Mouse (Mus musculus) CH12F3 (cell line): Measurements from ENCODE around the gene Ptpn14.

Source experiments
- in situ Hi-C: fragments of 300-500 bp; cut with MboI; formaldehyde crosslinking; loops from 2 replicates; pipeline ENCODE4 v1.14.3; 2020; ENCODE audit warnings: low sequenced_read_pairs

Gene Ptpn14

DNA sequence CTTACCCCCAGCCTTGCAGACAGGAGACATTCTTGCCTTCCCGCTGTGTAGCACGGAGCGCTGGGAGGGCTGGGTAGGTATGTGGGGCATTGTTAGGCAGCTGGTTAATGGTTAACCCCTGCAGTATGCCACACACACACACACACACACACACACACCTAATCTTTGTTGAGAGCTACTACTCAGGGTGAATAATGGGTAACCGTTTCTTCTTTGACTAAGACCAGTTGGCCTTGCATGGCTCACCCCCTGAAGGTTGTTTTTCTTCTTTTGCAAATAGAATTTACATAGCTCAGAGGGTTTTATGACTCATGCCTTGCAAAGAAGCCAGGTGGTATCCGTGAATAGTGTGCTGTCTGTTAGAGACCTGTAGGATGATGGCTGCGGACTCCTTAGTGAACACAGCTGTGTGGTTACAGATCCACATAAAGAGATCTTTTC, 33.5 kb downstream of the Ptpn14 start:
- in situ Hi-C loops, result no loop called here

DNA sequence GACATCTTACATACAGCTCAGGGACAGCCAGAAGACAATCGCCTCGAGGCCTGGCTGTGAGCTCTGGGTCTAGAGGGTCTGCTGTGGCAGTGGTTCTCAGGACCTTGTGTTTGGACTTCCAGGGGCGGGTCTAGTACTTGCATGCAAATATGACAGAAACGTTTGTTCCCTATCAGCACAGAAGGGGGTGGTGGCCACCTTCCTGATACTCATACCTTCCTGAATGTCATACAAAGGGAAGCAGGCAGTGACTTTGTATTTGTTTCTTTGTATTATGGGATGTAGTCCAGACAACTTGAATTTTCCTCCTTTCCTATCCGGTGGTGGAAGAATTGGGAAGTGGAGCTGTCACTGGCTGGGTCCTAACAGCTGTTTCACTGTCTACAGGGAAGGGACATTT, 36.2 kb downstream of the Ptpn14 start:
- in situ Hi-C loops, result no loop called here

DNA sequence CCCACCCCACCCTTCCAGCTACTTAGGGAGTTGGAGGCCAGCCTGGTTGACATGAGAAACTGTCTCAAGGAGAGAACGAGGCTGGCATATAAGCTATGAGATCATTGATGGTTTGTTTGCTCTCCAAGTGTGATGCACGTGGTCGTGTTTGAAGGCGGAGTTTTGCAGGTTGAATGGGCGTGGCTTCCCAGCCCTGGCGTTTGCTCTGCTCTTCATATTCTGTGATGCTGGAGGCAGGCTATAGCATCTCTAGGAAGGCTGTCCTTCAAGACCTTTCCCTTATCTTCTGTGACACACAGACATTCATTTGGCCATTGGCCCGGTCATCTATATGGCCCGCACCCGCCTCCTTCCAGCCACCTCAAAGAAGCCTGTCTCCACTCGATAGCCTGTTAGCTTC, 39.1 kb downstream of the Ptpn14 start:
- in situ Hi-C loops, result no loop called here

- in situ Hi-C loops, result no loop called here
Observed at GRCm38 (mm10) chr1:189767910-189768309, 39.8 kb downstream of the Ptpn14 start.

- in situ Hi-C loops, result no loop called here
Observed at GRCm38 (mm10) chr1:189770516-189770915, 42.4 kb downstream of the Ptpn14 start.

DNA sequence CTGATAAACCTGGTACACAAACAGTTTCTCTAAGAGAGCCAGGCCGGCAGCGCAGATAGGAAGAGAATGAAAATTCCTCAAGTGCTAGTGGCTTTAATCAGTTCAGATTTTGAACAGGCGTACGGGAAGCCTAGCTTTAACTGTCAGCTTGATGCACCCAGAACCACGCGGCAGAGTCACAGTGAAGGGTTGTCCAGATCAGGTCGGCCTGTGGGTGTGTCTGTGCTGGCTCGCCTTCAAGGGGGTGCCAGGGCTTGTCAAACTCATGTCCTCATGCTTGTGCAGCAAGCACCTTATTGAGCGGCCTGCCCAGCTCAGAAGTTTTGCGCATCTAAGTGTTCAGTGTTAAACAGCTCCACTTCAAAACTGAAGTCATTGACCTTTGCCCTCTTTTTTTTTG, 44.6 kb downstream of the Ptpn14 start:
- in situ Hi-C loops, result no loop called here

- in situ Hi-C loops, result no loop called here
Observed at GRCm38 (mm10) chr1:189774778-189775177, 46.7 kb downstream of the Ptpn14 start.

DNA sequence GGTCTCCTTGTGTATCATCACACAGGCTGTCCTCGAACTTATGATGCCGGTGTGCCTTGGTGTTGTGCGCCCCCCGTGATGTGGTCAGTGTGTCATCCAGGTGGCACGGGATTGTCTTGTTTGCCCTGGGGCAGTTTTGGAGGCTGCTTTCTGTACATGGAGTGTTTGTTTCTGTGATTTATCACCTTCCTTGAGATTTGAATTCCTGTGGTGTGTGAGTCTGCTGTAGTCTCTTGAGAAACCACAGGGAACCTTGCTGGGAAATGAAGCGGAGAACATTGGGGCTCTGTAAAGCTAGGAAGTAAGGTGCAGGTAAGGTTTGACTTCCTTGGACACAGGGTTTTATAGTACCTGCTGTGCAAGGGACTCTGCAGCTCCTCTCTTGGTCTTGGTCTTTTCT, 49.1 kb downstream of the Ptpn14 start:
- in situ Hi-C loops, result no loop called here

DNA sequence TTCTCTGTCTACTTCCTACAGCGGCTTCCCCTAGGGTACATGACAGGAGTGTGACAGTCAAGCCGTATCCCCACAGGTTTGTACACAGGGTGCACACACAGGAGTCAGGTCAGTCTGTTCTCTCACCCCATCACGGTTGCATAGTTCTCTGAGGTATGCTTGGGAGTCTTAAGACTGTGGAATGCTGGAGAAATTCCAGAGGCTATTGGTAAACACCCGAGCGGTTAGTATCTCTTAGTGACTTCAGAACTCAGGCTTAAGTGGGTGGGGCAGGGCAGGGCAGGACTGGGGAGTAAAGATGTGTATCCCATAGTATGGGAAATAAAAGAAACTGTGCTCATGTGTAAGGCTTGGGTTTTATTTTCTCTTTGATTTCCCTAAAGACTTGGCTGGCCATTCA, 50.3 kb downstream of the Ptpn14 start:
- in situ Hi-C loops, result no loop called here

DNA sequence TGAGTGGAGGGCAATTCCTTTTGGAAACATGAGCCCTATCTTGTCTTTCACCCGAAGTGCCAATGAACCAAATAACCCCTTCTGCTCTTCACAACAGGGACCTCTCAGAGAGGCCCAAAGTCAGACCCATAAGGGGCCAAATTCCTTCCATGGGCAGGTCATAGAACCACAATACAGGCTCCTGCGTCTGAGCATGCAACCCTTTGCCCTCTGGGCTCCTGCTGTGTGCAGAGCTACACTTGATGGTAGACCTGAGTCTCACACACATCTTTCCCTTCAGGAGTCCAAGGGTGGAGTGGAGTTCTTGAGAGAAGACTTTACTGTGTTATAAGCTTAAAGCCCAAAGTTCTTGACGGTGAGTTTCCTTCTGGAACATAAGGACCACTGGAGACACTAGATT, 51.2 kb downstream of the Ptpn14 start:
- in situ Hi-C loops, result no loop called here

DNA sequence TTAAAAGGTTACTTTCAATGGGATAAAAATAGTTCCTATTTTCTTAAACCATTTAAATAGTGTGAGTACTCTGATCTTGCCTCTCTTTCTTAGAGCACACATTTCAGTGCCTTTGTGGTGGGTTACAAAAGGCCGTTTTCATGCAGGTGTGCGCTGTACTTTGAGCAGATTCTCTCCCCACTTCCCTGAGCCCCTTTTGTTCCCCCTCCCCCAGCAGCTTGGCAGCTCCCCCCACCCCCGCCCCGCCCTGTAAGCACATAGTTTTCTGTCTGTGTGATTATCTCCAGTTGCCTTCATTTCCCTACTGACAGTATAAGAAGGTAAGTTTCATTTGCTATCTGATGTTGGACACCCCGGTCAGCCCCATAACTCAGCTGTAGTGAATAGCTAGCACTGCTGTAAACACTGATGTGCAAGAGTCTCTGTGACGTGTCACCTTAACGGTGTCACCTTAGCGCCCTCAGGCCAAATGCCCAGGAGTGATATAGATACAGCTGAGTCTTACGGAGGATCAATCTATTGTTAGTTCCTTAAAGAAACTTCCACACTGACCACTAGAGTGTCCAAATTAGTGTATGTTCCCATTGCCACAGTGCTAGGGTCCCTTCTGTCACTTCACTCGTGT, 53.8 kb downstream of the Ptpn14 start:
- in situ Hi-C loops, result no loop called here

GRCm38 (mm10) chr1:189782709-189783108, 54.6 kb downstream of the Ptpn14 start:
- in situ Hi-C loops, result no loop called here

GRCm38 (mm10) chr1:189784503-189784902, 56.4 kb downstream of the Ptpn14 start:
- in situ Hi-C loops, result no loop called here

DNA sequence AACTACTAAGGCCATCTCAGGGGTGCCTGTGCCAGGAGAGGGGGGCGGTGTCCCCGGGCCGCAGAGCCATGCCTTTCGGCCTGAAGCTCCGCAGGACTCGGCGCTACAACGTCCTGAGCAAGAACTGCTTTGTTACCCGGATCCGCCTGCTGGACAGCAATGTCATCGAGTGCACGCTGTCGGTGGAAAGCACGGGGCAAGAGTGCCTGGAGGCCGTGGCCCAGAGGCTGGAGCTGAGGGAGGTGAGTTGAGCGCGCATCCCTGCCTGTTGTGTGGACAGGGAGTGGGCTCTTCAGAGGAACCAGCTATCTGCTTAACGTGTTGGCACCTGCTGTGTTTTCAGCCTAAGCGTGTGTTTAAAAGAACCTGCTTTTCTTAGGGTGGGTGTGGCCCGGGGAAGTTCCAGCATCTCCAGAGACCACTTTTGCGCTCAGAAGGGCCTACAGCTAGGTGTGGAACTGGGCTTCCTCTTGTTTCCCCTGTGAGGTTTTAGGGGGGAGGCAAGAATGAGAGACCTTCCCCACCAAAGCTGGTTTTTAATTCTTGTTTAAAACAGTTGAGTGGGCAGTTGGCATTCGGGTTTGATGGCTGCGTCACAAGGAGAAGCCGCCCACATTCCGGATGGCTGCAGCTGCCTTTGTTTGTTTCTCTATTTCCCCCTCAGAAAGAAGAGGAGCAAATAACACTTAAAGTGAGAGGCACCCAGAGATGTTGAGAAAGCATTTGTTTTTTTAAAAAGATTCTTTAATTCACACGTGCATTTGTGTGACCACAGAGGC, 58.8 kb downstream of the Ptpn14 start:
- in situ Hi-C loops, result no loop called here

DNA sequence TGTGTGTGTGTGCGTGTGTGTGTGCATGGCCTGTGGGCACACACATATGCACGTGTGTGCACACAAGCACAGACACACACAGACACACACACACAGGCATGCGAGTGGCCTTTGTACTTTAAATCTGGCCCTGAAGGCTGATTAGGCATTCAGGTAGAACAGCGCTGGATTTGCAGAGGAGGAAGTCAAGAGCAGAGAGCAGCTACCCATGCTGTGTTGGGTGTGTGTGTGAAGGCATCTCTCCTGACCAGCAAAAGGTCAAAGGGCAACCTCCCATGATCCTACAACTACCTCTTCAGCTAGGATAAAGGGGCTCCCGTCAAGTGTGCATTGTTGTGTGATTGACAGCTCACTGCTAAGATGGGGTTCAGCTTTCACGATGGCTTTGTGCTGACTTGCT, 61.5 kb downstream of the Ptpn14 start:
- in situ Hi-C loops, result no loop called here

DNA sequence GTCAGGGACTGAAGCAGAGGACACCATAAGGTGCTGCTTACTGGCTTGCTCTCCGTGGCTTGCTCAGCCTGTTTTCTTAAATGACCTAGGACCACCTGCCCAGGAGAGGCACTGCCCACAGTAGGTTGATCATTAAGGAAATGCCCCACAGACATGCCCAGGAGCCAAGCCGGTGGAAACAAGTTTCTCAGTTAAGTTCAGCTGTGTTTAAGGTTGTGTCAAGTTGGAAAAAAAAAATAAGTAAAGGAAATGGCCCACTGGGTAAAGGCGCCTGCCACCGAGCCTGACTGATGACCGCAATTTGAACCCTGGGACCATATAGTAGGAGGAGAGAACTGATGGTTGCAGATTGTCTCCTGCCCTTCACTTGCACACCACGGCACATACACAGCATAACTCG, 62.6 kb downstream of the Ptpn14 start:
- in situ Hi-C loops, result no loop called here

GRCm38 (mm10) chr1:189791534-189792217, 63.6 kb downstream of the Ptpn14 start:
- in situ Hi-C loops, result no loop called here

DNA sequence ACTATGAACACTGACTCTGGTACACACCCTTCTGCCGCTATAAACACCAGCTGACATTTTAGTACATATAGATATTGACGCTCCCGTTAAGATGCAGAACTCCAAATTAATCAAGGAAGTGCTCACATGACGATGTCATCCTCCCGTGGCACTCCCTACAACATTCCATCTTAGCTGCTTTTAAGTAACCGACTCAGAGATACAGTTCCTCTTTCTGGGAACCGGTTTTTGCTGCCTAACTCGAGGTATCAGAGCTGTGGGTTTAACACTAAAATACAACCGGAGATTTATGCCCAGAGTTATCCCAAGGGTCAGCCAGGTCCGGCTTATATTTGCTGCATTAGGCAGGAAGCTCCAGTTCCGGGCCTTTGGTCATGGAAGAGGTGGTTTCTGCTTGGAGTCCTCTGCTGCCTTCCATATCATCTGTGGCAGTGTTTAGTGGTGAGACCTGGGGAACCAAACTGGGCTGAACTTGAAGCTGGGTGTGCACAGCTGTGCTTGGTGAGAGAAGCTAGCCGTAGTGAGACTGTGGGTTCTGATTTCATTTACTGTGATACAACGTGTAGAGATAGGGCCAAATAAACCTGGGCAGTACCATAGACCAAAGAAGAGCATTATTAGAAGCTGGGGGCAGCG, 64.6 kb downstream of the Ptpn14 start:
- in situ Hi-C loops, result no loop called here

- in situ Hi-C loops, result no loop called here
Observed at GRCm38 (mm10) chr1:189798949-189799348, 70.9 kb downstream of the Ptpn14 start.

GRCm38 (mm10) chr1:189800211-189800961, 72.3 kb downstream of the Ptpn14 start:
- in situ Hi-C loops, result no loop called here

DNA sequence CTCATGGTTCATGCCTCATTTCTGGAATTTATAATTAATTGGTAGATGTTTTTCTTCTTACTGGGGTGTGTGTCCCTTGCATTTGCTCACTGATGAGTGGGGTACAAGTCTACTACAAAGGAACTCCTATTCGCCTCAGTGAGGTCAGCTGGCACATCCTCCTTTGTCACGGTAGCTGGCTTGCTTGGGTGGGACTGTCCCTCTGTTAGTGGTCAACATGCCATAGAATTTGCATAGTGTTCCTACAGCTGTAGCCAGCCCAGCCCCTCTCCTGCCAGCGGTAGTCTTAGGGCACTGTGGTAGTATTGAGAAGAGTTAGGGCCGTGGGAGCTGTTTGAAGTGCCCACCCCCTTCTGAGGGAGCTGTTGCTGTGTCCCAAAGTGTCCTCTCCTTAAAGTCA, 73.2 kb downstream of the Ptpn14 start:
- in situ Hi-C loops, result no loop called here
